Mouse (Mus musculus): ENCODE measurements around the gene Kif5c.

GRCm38 (mm10) chr2:49572684-49573083 is 46.4 kb upstream of the Kif5c start:
- TF ChIP-seq POLR2A (IDR thresholded peaks at IDR 0.05; ENCODE audit: low read depth, low read length): no peak
- no peak for TF ChIP-seq CTCF (IDR thresholded peaks at IDR 0.05; ENCODE audit: extremely low read depth, insufficient read length, insufficient replicate concordance, low read depth, low read length)
